Mouse (Mus musculus): ENCODE measurements around the gene Mcrip1. TPM values are rescaled to one million over a fixed set of nuclear protein-coding genes. Genes with fewer than 3 reads are reported as not detected.

Mcrip1 gene
- polyA plus RNA-seq, 1 experiment from 2014 or later: 218 TPM

DNA sequence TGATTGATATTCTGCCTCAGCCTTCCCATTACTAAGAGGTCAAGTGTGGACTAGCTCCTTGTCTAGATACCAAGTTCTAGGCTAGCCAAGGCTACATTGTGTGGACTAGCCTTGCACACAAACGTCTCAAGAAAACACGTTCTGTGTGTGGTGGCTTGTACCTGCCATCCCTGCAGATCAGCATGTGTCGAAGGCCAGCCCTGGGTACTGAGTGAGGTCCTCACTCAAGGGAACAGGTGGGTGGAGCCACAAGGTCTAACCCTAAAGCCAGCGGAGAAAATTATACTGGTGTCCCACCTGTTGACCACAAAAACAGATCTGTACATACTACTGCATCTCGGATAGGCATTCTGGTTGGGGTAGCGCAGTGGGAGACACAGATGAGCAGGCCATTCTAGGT lies 49.6 kb downstream of the Mcrip1 start:
- ATAC-seq (replicated peaks; ENCODE audit: low FRiP score, low read depth) (no peak; the same call in 1 of the 2 replicates), DNase-seq (ENCODE audit: low spot score) (no peak)
- TF ChIP-seq CTCF (IDR thresholded peaks at IDR 0.05; ENCODE audit: low read depth): no peak
- no peaks in the 10 kb centered on the region for H3K9me3 ChIP-seq (replicated peaks; ENCODE audit: low read length)
- H3K4me1 ChIP-seq (replicated peaks; ENCODE audit: insufficient read depth, low read length): no peaks in the 10 kb centered on the region
- peaks cover 37% of the 10 kb centered on the region for H3K36me3 ChIP-seq (ENCODE audit: insufficient read depth, low read length)
- no peak overlapping the region for H3K4me3 ChIP-seq (replicated peaks; ENCODE audit: low read depth, low read length)
- H3K4me2 ChIP-seq (ENCODE audit: low read length): no peak overlapping the region
- H3K27me3 ChIP-seq (ENCODE audit: insufficient read depth, low read length): no peaks in the 10 kb centered on the region
- WGBS: 78% methylated on average over 6 of the region's 6 CpGs
- peak overlapping the region; percentile 20; the same call in 1 of the 2 replicates for H3K27ac ChIP-seq
- no peak overlapping the region for H3K9ac ChIP-seq (ENCODE audit: low read depth, low read length)

DNA sequence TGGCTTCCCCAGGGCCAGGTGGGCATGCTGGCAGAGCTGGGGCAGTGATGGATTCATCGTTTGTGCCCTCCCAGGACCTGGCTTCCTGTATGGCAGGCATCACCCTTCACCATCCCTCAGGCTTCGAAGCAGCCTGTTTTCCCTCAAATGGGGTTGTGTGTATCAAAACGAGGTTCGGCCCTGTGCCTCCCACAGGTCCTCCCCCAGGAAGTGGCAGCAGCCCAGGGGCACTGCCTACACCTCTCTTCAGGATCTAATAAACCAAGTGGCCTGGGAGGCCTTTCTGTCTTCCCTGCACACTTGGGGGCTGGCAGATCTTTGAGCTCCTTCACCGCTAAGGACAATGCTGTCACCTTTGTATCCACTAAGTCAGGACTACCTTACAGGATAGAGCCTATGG lies 50.6 kb downstream of the Mcrip1 start:
- no peak for TF ChIP-seq CTCF (IDR thresholded peaks at IDR 0.05; ENCODE audit: low read depth)
- ATAC-seq (replicated peaks; ENCODE audit: low FRiP score, low read depth): no peak
- Histone ChIP-seq H3K27me3 (ENCODE audit: insufficient read depth, low read length) (no peaks in the 10 kb centered on the region), H3K4me1 (replicated peaks; ENCODE audit: insufficient read depth, low read length) (no peaks in the 10 kb centered on the region), H3K4me3 (replicated peaks; ENCODE audit: low read depth, low read length) (no peak overlapping the region), H3K9ac (ENCODE audit: low read depth, low read length) (no peak overlapping the region), H3K36me3 (ENCODE audit: insufficient read depth, low read length) (peaks cover 43% of the 10 kb centered on the region), H3K9me3 (replicated peaks; ENCODE audit: low read length) (no peaks in the 10 kb centered on the region), H3K4me2 (ENCODE audit: low read length) (no peak overlapping the region), H3K27ac (no peak overlapping the region; the same call in 1 of the 2 replicates)
- no peak for DNase-seq (ENCODE audit: low spot score)
- WGBS: 75% methylated on average over 5 of the region's 5 CpGs

DNA sequence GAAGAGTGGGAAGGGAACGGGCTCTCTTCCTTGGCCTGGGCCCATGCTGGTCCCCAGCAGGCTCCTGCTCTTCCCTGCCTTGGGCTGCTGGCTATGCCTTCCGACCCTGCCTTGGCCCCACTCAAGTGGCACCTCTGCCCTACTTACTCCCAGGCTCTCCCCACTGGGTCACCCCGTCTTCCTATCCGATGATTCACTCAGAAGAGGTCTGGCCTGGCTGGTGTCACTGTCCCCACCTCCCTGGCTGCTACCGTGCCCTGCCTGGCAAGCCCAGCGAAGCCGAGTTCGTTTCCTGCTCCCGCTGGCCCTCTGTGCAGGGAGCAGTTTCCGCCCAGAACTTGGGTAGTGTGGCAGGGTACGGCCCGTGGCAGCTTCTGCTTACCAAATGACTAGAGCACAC lies 51.3 kb downstream of the Mcrip1 start:
- 93% methylated on average over 12 of the region's 12 CpGs for WGBS
- Histone ChIP-seq H3K27me3 (ENCODE audit: insufficient read depth, low read length) (no peaks in the 10 kb centered on the region), H3K4me3 (replicated peaks; ENCODE audit: low read depth, low read length) (no peak overlapping the region), H3K9ac (ENCODE audit: low read depth, low read length) (no peak overlapping the region), H3K9me3 (replicated peaks; ENCODE audit: low read length) (no peaks in the 10 kb centered on the region), H3K4me2 (ENCODE audit: low read length) (no peak overlapping the region), H3K4me1 (replicated peaks; ENCODE audit: insufficient read depth, low read length) (peaks cover 4% of the 10 kb centered on the region; the same call in 1 of the 2 replicates), H3K27ac (no peak overlapping the region), H3K36me3 (ENCODE audit: insufficient read depth, low read length) (peaks cover 43% of the 10 kb centered on the region)
- no peak for TF ChIP-seq CTCF (IDR thresholded peaks at IDR 0.05; ENCODE audit: low read depth)
- ATAC-seq (replicated peaks; ENCODE audit: low FRiP score, low read depth): no peak
- no peak for DNase-seq (ENCODE audit: low spot score)

DNA sequence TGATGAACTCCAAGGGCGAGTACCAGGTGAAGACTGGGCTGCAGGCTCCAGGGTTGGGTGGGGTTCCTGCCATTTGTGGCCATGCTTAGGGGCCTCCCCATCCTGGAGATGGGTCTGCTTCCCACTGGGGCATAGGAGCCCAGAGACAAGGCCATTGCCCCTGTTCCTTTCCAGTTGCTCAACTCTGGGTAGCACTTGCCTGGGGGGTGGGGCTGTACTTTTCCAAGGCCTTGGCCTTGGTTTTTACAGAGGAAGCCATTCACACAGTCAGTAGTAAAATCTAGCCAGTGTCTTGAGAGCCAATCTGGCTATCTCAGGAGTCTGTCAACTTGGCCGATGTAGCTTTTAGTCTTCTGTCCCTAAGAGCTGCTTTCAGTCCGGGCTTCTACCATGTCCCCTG lies 52.1 kb downstream of the Mcrip1 start:
- H3K9me3 ChIP-seq (replicated peaks; ENCODE audit: low read length): no peaks in the 10 kb centered on the region
- DNase-seq (ENCODE audit: low spot score) (no peak), ATAC-seq (replicated peaks; ENCODE audit: low FRiP score, low read depth) (no peak)
- H3K36me3 ChIP-seq (ENCODE audit: insufficient read depth, low read length): peaks cover 43% of the 10 kb centered on the region
- 95% methylated on average over 3 of the region's 3 CpGs for WGBS
- no peaks in the 10 kb centered on the region for H3K27me3 ChIP-seq (ENCODE audit: insufficient read depth, low read length)
- TF ChIP-seq CTCF (IDR thresholded peaks at IDR 0.05; ENCODE audit: low read depth): no peak
- H3K4me1 ChIP-seq (replicated peaks; ENCODE audit: insufficient read depth, low read length): peaks cover 9% of the 10 kb centered on the region; the same call in 1 of the 2 replicates
- H3K4me3 ChIP-seq (replicated peaks; ENCODE audit: low read depth, low read length): no peak overlapping the region
- no peak overlapping the region for H3K9ac ChIP-seq (ENCODE audit: low read depth, low read length)
- H3K4me2 ChIP-seq (ENCODE audit: low read length): no peak overlapping the region
- H3K27ac ChIP-seq: no peak overlapping the region

DNA sequence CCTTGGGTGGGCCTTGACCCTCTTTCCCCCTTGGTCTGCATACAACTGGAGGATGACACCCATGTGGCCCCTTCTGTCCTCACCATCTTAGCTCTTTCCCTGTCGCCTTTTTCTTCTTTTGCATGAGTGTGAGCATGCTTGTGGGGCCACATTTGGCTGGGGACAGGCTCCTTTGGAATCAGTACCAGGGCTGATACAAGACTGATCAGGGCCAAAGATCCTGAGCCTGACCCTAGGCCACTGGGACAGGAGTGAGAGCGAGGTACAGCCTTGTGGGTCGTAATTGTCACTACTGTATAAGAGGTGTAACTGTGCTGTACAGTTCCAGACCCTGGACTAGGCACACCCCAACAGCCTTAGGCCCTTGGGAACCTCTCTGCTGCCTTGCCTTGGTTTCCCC lies 55.6 kb downstream of the Mcrip1 start:
- H3K27ac ChIP-seq: no peak overlapping the region
- peaks cover 43% of the 10 kb centered on the region for H3K36me3 ChIP-seq (ENCODE audit: insufficient read depth, low read length)
- H3K9ac ChIP-seq (ENCODE audit: low read depth, low read length): no peak overlapping the region
- H3K4me3 ChIP-seq (replicated peaks; ENCODE audit: low read depth, low read length): no peak overlapping the region
- H3K4me1 ChIP-seq (replicated peaks; ENCODE audit: insufficient read depth, low read length): peaks cover 19% of the 10 kb centered on the region
- no peaks in the 10 kb centered on the region for H3K9me3 ChIP-seq (replicated peaks; ENCODE audit: low read length)
- H3K27me3 ChIP-seq (ENCODE audit: insufficient read depth, low read length): no peaks in the 10 kb centered on the region
- 87% methylated on average over 3 of the region's 3 CpGs for WGBS
- no peak overlapping the region for H3K4me2 ChIP-seq (ENCODE audit: low read length)
- TF ChIP-seq CTCF (IDR thresholded peaks at IDR 0.05; ENCODE audit: low read depth): no peak
- DNase-seq (ENCODE audit: low spot score): no peak
- no peak for ATAC-seq (replicated peaks; ENCODE audit: low FRiP score, low read depth)

DNA sequence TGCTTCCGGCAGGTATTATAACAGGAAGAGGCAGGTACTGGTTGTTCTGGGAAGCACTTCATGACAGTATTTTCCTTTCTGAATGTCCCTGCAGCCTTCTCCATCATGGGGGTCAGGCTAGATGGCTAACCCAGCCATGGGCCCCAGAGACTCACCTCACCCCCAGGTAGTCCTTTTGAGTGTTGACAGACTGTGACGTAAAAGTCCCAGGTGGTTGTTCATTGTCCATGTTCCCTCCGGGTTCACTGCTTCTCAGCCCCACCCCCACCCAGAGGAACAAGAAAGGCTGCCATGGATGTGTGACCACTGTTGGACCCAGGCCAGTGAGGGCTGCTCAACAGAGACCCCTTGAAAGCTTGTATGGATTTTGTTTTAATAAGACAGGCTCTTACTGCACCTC lies 56.2 kb downstream of the Mcrip1 start:
- H3K4me2 ChIP-seq (ENCODE audit: low read length): peak overlapping the region; percentile 96
- 38% methylated on average over 3 of the region's 3 CpGs for WGBS
- H3K36me3 ChIP-seq (ENCODE audit: insufficient read depth, low read length): peaks cover 44% of the 10 kb centered on the region
- H3K9ac ChIP-seq (ENCODE audit: low read depth, low read length): peak overlapping the region; percentile 87
- no peaks in the 10 kb centered on the region for H3K27me3 ChIP-seq (ENCODE audit: insufficient read depth, low read length)
- H3K4me1 ChIP-seq (replicated peaks; ENCODE audit: insufficient read depth, low read length): peaks cover 19% of the 10 kb centered on the region
- ATAC-seq (replicated peaks; ENCODE audit: low FRiP score, low read depth): no peak
- H3K4me3 ChIP-seq (replicated peaks; ENCODE audit: low read depth, low read length): peak overlapping the region; percentile 91
- no peak for DNase-seq (ENCODE audit: low spot score)
- TF ChIP-seq CTCF (IDR thresholded peaks at IDR 0.05; ENCODE audit: low read depth): no peak
- H3K27ac ChIP-seq: peak overlapping the region; percentile 95
- no peaks in the 10 kb centered on the region for H3K9me3 ChIP-seq (replicated peaks; ENCODE audit: low read length)

Other genes starting within 250 kb of the Mcrip1 start
- 2,251 and 2,404 TPM in 2 replicates for gene Actg1, start 201.2 kb downstream of the Mcrip1 start, polyA plus RNA-seq (2015; fragmentation: Nextera tagmentation; extraction: Ambion mirVana)
- 1.3 and 1.5 TPM in 2 replicates for gene Fscn2, start 188.2 kb downstream of the Mcrip1 start, polyA plus RNA-seq (2015; fragmentation: Nextera tagmentation; extraction: Ambion mirVana)
- gene Faap100, start 171.0 kb downstream of the Mcrip1 start, polyA plus RNA-seq (2015; fragmentation: Nextera tagmentation; extraction: Ambion mirVana): 21.9 and 26.6 TPM in 2 replicates
- gene Nploc4, start 112.0 kb downstream of the Mcrip1 start, polyA plus RNA-seq (2015; fragmentation: Nextera tagmentation; extraction: Ambion mirVana): 21.0 and 23.3 TPM in 2 replicates
- not detected in 2 replicates for gene Tspan10, start 107.1 kb downstream of the Mcrip1 start, polyA plus RNA-seq (2015; fragmentation: Nextera tagmentation; extraction: Ambion mirVana)
- 0.17 and 0.36 TPM in 2 replicates for gene Pde6g, start 96.2 kb downstream of the Mcrip1 start, polyA plus RNA-seq (2015; fragmentation: Nextera tagmentation; extraction: Ambion mirVana)
- gene Oxld1, start 91.7 kb downstream of the Mcrip1 start, polyA plus RNA-seq (2015; fragmentation: Nextera tagmentation; extraction: Ambion mirVana): 24.3 and 30.3 TPM in 2 replicates
- 26.3 and 29.5 TPM in 2 replicates for gene Ccdc137, start 91.6 kb downstream of the Mcrip1 start, polyA plus RNA-seq (2015; fragmentation: Nextera tagmentation; extraction: Ambion mirVana)
- gene Arl16, start 82.1 kb downstream of the Mcrip1 start, polyA plus RNA-seq (2015; fragmentation: Nextera tagmentation; extraction: Ambion mirVana): 32.7 and 35.1 TPM in 2 replicates
- 218 and 224 TPM in 2 replicates for gene Mrpl12, start 65.1 kb downstream of the Mcrip1 start, polyA plus RNA-seq (2015; fragmentation: Nextera tagmentation; extraction: Ambion mirVana)
- gene Slc25a10, start 57.9 kb downstream of the Mcrip1 start, polyA plus RNA-seq (2015; fragmentation: Nextera tagmentation; extraction: Ambion mirVana): 121 and 132 TPM in 2 replicates
- gene Gcgr, start 19.0 kb downstream of the Mcrip1 start, polyA plus RNA-seq (2015; fragmentation: Nextera tagmentation; extraction: Ambion mirVana): 6.6 and 7.0 TPM in 2 replicates
- 0.30 TPM in 1 of 2 replicates, not detected in the other for gene Ppp1r27, start 1.4 kb upstream of the Mcrip1 start, polyA plus RNA-seq (2015; fragmentation: Nextera tagmentation; extraction: Ambion mirVana)
- 635 and 676 TPM in 2 replicates for gene P4hb, start 23.5 kb upstream of the Mcrip1 start, polyA plus RNA-seq (2015; fragmentation: Nextera tagmentation; extraction: Ambion mirVana)
- gene Arhgdia, start 31.9 kb upstream of the Mcrip1 start, polyA plus RNA-seq (2015; fragmentation: Nextera tagmentation; extraction: Ambion mirVana): 444 and 506 TPM in 2 replicates
- 341 and 361 TPM in 2 replicates for gene Alyref, start 48.6 kb upstream of the Mcrip1 start, polyA plus RNA-seq (2015; fragmentation: Nextera tagmentation; extraction: Ambion mirVana)
- gene Anapc11, start 48.7 kb upstream of the Mcrip1 start, polyA plus RNA-seq (2015; fragmentation: Nextera tagmentation; extraction: Ambion mirVana): 159 and 168 TPM in 2 replicates
- 48.0 and 51.4 TPM in 2 replicates for gene Npb, start 58.8 kb upstream of the Mcrip1 start, polyA plus RNA-seq (2015; fragmentation: Nextera tagmentation; extraction: Ambion mirVana)
- 116 and 118 TPM in 2 replicates for gene Pcyt2, start 68.2 kb upstream of the Mcrip1 start, polyA plus RNA-seq (2015; fragmentation: Nextera tagmentation; extraction: Ambion mirVana)
- gene Sirt7, start 75.5 kb upstream of the Mcrip1 start, polyA plus RNA-seq (2015; fragmentation: Nextera tagmentation; extraction: Ambion mirVana): 38.8 and 41.6 TPM in 2 replicates
- 26.5 and 27.4 TPM in 2 replicates for gene Mafg, start 83.9 kb upstream of the Mcrip1 start, polyA plus RNA-seq (2015; fragmentation: Nextera tagmentation; extraction: Ambion mirVana)
- 12.2 and 13.9 TPM in 2 replicates for gene Pycr1, start 94.0 kb upstream of the Mcrip1 start, polyA plus RNA-seq (2015; fragmentation: Nextera tagmentation; extraction: Ambion mirVana)
- gene Myadml2, start 98.4 kb upstream of the Mcrip1 start, polyA plus RNA-seq (2015; fragmentation: Nextera tagmentation; extraction: Ambion mirVana): 0.24 and 0.28 TPM in 2 replicates
- 5.3 and 7.4 TPM in 2 replicates for gene Notum, start 111.4 kb upstream of the Mcrip1 start, polyA plus RNA-seq (2015; fragmentation: Nextera tagmentation; extraction: Ambion mirVana)
- gene Aspscr1, start 123.2 kb upstream of the Mcrip1 start, polyA plus RNA-seq (2015; fragmentation: Nextera tagmentation; extraction: Ambion mirVana): 122 TPM in 2 replicates
- 160 and 174 TPM in 2 replicates for gene Cenpx, start 164.0 kb upstream of the Mcrip1 start, polyA plus RNA-seq (2015; fragmentation: Nextera tagmentation; extraction: Ambion mirVana)
- gene Lrrc45, start 164.2 kb upstream of the Mcrip1 start, polyA plus RNA-seq (2015; fragmentation: Nextera tagmentation; extraction: Ambion mirVana): 31.3 and 33.5 TPM in 2 replicates
- 23.4 and 23.7 TPM in 2 replicates for gene Rac3, start 171.7 kb upstream of the Mcrip1 start, polyA plus RNA-seq (2015; fragmentation: Nextera tagmentation; extraction: Ambion mirVana)
- gene Dcxr, start 177.6 kb upstream of the Mcrip1 start, polyA plus RNA-seq (2015; fragmentation: Nextera tagmentation; extraction: Ambion mirVana): 112 and 123 TPM in 2 replicates
- gene Cbr2, start 182.4 kb upstream of the Mcrip1 start, polyA plus RNA-seq (2015; fragmentation: Nextera tagmentation; extraction: Ambion mirVana): 1.8 and 3.6 TPM in 2 replicates
- 2.6 and 4.5 TPM in 2 replicates for gene Hmga1b, start 213.1 kb upstream of the Mcrip1 start, polyA plus RNA-seq (2015; fragmentation: Nextera tagmentation; extraction: Ambion mirVana)
- gene Rfng, start 234.5 kb upstream of the Mcrip1 start, polyA plus RNA-seq (2015; fragmentation: Nextera tagmentation; extraction: Ambion mirVana): 32.4 and 32.6 TPM in 2 replicates
- 158 and 170 TPM in 2 replicates for gene Gps1, start 234.5 kb upstream of the Mcrip1 start, polyA plus RNA-seq (2015; fragmentation: Nextera tagmentation; extraction: Ambion mirVana)
- 66.0 and 73.0 TPM in 2 replicates for gene Dus1l, start 246.7 kb upstream of the Mcrip1 start, polyA plus RNA-seq (2015; fragmentation: Nextera tagmentation; extraction: Ambion mirVana)